Mouse (Mus musculus): ENCODE results near the gene Gdf15. TPM values are rescaled to one million over a fixed set of nuclear protein-coding genes. Genes with fewer than 3 reads are reported as not detected.

Gene Gdf15
- polyA plus RNA-seq, 1 experiment from 2014 or later = 0.33 TPM

DNA sequence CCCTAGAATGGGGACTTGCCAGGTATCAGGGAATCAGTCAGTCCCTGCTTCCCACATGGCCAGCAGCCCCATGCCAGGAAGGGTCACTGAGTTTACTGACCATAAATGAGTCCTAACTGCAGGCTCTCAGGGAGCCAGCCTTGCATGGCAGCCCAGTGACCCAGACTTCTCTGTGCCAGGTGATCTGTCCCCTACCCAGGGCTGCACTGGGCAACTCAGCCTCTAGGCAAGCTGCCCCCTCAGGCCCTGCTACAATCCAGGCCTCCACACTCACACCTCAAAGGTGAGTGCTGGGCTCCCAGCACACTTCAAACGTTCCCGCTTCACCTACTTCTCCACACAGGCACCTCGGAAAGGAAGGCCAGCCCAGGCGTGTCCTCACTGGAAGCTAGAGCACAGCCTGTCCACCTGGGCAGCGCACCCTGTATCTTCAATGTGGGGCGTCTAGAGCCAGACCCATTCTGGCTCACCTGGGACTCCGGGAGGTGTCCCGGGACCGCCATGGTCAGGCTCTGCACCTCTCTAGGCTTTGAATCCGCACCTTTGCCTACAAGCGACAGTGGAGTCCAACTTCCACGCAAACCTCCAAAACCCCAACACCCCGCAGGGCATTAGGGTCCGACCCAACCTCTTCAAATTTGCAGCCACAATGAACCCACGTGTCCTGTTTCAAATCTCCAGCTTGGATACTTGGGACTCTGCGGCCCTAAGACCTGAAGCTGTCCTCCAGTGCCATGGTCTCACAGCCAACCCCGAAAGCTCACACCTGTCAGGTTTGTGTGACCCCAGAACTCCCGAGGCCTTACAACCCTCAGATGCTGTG lies 25.3 kb downstream of the Gdf15 start:
- no peak overlapping the region; the same call in 1 of the 2 replicates for H3K27ac ChIP-seq (replicated peaks)
- TF ChIP-seq EP300 (optimal IDR thresholded peaks at IDR 0.05) = no peak
- TF ChIP-seq CTCF (IDR thresholded peaks at IDR 0.05; ENCODE audit: low read depth) = no peak
- H3K4me2 ChIP-seq (replicated peaks; ENCODE audit: low read depth) = peak overlapping the region; percentile 87
- ATAC-seq (ENCODE audit: low FRiP score, low TSS enrichment) (no peak), DNase-seq (ENCODE audit: low spot score) (no peak)
- H3K27me3 ChIP-seq (ENCODE audit: control insufficient read depth, insufficient read depth, low read length) = no peaks in the 10 kb centered on the region
- H3K36me3 ChIP-seq (ENCODE audit: control insufficient read depth, insufficient read depth, low read length) = no peaks in the 10 kb centered on the region
- peak overlapping the region; percentile 92 for H3K9ac ChIP-seq (ENCODE audit: low read length)
- 55% methylated on average over 18 of the region's 18 CpGs for WGBS
- H3K4me1 ChIP-seq (replicated peaks; ENCODE audit: control insufficient read depth, insufficient read depth) = peaks cover 3% of the 10 kb centered on the region
- H3K4me3 ChIP-seq (ENCODE audit: low read depth, low read length) = peak overlapping the region; percentile 75
- H3K9me3 ChIP-seq (ENCODE audit: control insufficient read depth, low read length) = no peaks in the 10 kb centered on the region

- H3K4me3 ChIP-seq (ENCODE audit: low read depth, low read length) = no peak overlapping the region
- H3K27ac ChIP-seq (replicated peaks) = no peak overlapping the region
- no peaks in the 10 kb centered on the region for H3K36me3 ChIP-seq (ENCODE audit: control insufficient read depth, insufficient read depth, low read length)
- ATAC-seq (ENCODE audit: low FRiP score, low TSS enrichment) = no peak
- H3K27me3 ChIP-seq (ENCODE audit: control insufficient read depth, insufficient read depth, low read length) = no peaks in the 10 kb centered on the region
- 80% methylated on average over 9 of the region's 9 CpGs for WGBS
- no peaks in the 10 kb centered on the region for H3K9me3 ChIP-seq (ENCODE audit: control insufficient read depth, low read length)
- no peak for TF ChIP-seq EP300 (optimal IDR thresholded peaks at IDR 0.05)
- no peak for TF ChIP-seq CTCF (IDR thresholded peaks at IDR 0.05; ENCODE audit: low read depth)
- H3K9ac ChIP-seq (ENCODE audit: low read length) = no peak overlapping the region
- H3K4me2 ChIP-seq (replicated peaks; ENCODE audit: low read depth) = peak overlapping the region; percentile 87; the same call in 1 of the 2 replicates
- no peak for DNase-seq (ENCODE audit: low spot score)
- H3K4me1 ChIP-seq (replicated peaks; ENCODE audit: control insufficient read depth, insufficient read depth) = peaks cover 6% of the 10 kb centered on the region
Observed at GRCm38 (mm10) chr8:70605871-70606779, 26.1 kb downstream of the Gdf15 start.

- ATAC-seq (ENCODE audit: low FRiP score, low TSS enrichment) (no peak), DNase-seq (ENCODE audit: low spot score) (no peak)
- no peak for TF ChIP-seq EP300 (optimal IDR thresholded peaks at IDR 0.05)
- TF ChIP-seq CTCF (IDR thresholded peaks at IDR 0.05; ENCODE audit: low read depth) = no peak
- WGBS = 84% methylated on average over 7 of the region's 7 CpGs
- peaks cover 3% of the 10 kb centered on the region for H3K4me1 ChIP-seq (replicated peaks; ENCODE audit: control insufficient read depth, insufficient read depth)
- H3K27me3 ChIP-seq (ENCODE audit: control insufficient read depth, insufficient read depth, low read length) = no peaks in the 10 kb centered on the region
- H3K27ac ChIP-seq (replicated peaks) = no peak overlapping the region
- H3K36me3 ChIP-seq (ENCODE audit: control insufficient read depth, insufficient read depth, low read length) = no peaks in the 10 kb centered on the region
- H3K4me3 ChIP-seq (ENCODE audit: low read depth, low read length) = no peak overlapping the region
- H3K9me3 ChIP-seq (ENCODE audit: control insufficient read depth, low read length) = no peaks in the 10 kb centered on the region
- H3K9ac ChIP-seq (ENCODE audit: low read length) = no peak overlapping the region
- no peak overlapping the region for H3K4me2 ChIP-seq (replicated peaks; ENCODE audit: low read depth)
Observed at GRCm38 (mm10) chr8:70604558-70604957, 27.7 kb downstream of the Gdf15 start.

- Histone ChIP-seq H3K4me2 (replicated peaks; ENCODE audit: low read depth) (no peak overlapping the region), H3K27me3 (ENCODE audit: control insufficient read depth, insufficient read depth, low read length) (no peaks in the 10 kb centered on the region), H3K36me3 (ENCODE audit: control insufficient read depth, insufficient read depth, low read length) (no peaks in the 10 kb centered on the region), H3K27ac (replicated peaks) (no peak overlapping the region), H3K9me3 (ENCODE audit: control insufficient read depth, low read length) (no peaks in the 10 kb centered on the region), H3K4me3 (ENCODE audit: low read depth, low read length) (no peak overlapping the region), H3K9ac (ENCODE audit: low read length) (no peak overlapping the region), H3K4me1 (replicated peaks; ENCODE audit: control insufficient read depth, insufficient read depth) (peaks cover 8% of the 10 kb centered on the region)
- TF ChIP-seq EP300 (optimal IDR thresholded peaks at IDR 0.05) (no peak), CTCF (IDR thresholded peaks at IDR 0.05; ENCODE audit: low read depth) (no peak)
- ATAC-seq (ENCODE audit: low FRiP score, low TSS enrichment) (no peak), DNase-seq (ENCODE audit: low spot score) (no peak)
- 94% methylated on average over 13 of the region's 13 CpGs for WGBS
Observed at GRCm38 (mm10) chr8:70602139-70602811, 30.0 kb downstream of the Gdf15 start.

DNA sequence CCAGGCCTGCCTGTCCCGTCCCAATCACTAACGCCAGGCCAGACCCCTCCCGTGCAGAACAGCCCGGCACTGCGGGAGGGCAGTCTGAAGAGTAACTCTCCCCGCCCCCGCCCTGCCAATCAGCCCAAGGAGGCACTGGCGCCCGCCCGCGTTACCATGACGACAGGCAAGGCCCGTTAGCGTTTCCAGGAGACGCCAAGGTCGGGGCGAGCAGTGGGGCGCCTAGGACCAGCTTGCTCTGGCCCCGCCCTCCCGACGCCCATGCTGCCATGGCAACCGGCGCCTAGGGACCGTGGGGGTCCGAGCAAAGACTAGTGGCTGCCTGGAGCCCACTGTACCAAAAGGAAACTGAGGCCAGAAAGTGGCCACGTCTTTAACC lies 31.0 kb downstream of the Gdf15 start:
- DNase-seq (ENCODE audit: low spot score) (peak; percentile 84), ATAC-seq (ENCODE audit: low FRiP score, low TSS enrichment) (peak; percentile 11; the same call in 1 of the 2 replicates)
- Histone ChIP-seq H3K36me3 (ENCODE audit: control insufficient read depth, insufficient read depth, low read length) (no peaks in the 10 kb centered on the region; the same call in 1 of the 2 replicates), H3K4me3 (ENCODE audit: low read depth, low read length) (no peak overlapping the region), H3K27me3 (ENCODE audit: control insufficient read depth, insufficient read depth, low read length) (no peaks in the 10 kb centered on the region), H3K4me2 (replicated peaks; ENCODE audit: low read depth) (peak overlapping the region; percentile 44), H3K9me3 (ENCODE audit: control insufficient read depth, low read length) (no peaks in the 10 kb centered on the region), H3K9ac (ENCODE audit: low read length) (no peak overlapping the region), H3K4me1 (replicated peaks; ENCODE audit: control insufficient read depth, insufficient read depth) (peaks cover 8% of the 10 kb centered on the region), H3K27ac (replicated peaks) (no peak overlapping the region; the same call in 1 of the 2 replicates)
- WGBS = 5% methylated on average over 23 of the region's 26 CpGs
- TF ChIP-seq CTCF (IDR thresholded peaks at IDR 0.05; ENCODE audit: low read depth) = no peak
- no peak for TF ChIP-seq EP300 (optimal IDR thresholded peaks at IDR 0.05)
